Mouse (Mus musculus): Measurements from ENCODE around the gene Hmcn2.

The Hmcn2 gene

DNA sequence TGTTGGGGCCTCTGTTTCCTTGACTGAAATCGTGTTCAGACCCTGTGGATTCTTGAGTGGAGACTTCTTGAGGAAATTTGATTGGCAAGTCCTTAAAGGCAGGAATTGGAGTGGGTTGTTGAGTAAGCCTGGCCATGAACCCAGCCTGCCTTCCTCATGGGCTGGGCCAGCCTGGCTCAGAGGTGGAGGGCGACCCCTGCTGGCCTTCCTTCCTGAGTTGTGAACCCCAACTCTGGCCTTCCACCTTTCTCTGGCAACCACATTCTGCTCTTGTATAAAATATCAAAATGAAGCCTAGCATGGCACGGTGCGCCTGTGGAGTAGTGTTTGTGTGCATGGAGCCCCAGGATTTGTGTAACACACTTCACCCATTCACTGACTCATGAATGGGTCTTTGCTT is 8.5 kb upstream of the Hmcn2 start:
- DNase-seq, result peak; percentile 12 to 79

DNA sequence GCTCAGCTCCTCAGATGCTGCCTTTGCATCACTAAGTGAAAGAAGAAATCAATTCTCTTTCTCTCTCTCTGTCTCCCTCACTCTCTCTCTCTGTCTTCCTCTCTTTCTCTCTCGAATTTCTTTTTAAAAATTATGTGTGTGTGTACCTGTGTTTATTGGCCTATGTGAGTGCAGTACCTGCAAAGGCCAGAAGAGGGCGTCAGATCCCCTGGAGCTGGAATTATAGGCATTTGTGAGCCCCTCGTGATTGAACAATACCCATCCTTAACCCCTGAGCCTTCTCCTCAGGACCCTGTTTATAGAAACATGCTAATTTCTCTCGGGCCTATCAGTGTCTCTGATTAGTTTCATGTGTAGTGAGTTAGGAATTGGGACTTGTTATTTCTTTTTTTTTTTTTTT is 6.0 kb upstream of the Hmcn2 start:
- no peak for DNase-seq

DNA sequence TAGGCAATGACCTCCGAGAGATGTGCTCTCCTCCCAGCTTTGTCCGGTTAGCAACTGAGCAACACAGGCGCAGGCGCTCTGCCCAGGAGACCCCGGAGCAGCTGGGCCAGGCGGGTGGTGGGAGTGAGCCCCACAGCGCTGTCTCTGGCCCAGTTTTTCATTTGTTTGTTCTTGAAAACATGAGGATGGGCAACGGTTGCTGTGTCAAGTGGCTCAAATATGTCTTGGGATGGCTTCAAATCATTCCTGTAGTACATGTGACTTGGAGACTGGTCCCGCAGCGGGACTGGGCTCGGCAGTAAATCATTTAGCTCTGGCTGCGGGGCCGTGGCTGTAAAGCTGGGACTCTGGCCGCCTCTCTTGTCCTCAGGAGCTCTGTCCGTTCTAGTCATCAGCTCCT is 4.7 kb upstream of the Hmcn2 start:
- DNase-seq, result peak in 1 of 2 experiments; percentile 7

DNA sequence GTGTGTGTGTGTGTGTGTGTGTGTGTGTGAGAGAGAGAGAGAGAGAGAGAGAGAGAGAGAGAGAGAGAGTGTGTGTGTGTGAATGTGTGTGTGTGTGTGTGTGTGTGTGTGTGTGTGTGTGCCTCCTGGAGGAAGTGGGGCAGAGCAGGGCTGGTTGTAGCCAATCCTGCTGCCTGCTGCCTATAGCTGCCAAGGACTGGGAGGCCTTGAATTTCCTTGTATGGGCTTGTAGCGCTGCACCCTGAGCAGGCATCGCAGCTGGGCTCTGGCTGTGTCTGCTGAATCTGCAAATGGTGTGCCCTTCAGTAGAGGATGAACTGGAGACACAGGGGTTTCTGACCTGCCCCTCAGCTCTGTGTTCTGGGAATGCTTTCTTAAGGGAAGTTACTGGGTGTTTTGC is 3.9 kb downstream of the Hmcn2 start:
- no peak for DNase-seq

DNA sequence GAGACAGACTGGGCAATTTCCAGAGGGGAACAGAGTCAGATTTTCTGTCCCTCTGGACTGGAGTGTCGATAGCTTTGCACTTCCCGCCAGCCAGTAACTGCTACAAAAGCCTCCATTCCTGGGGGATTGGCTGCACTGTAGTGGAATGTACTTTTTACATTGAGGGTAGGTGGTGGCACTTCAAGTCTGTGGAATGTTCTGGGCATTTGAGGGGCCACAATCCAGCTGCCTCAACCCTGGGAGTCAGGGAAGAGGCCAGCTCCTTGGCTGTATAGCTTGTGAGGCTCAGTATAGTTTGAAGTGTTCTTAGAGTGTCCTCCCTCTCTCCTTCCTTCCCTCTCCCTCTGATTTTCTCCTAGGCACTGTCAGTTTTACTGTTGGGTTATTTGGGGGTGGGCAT is 5.0 kb downstream of the Hmcn2 start:
- no peak for DNase-seq

DNA sequence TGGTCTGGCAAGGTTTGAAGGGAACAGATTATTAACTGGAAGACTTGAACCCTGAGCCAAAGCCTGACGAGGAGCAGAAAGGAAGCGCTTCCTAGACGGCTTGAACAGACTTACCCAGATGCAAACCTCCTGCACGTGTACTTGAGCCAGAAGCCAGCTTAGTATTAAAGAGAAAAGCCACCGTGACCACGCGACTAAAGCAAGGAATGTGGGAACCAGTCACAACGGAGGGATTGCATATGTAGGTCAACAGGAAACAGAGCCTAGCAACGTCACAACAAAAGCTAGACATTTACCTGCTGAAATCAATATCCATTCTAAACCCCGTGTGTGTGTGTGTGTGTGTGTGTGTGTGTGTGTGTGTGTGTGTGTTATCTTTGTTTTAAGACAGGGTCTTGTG is 13.0 kb downstream of the Hmcn2 start:
- no peak for DNase-seq

DNA sequence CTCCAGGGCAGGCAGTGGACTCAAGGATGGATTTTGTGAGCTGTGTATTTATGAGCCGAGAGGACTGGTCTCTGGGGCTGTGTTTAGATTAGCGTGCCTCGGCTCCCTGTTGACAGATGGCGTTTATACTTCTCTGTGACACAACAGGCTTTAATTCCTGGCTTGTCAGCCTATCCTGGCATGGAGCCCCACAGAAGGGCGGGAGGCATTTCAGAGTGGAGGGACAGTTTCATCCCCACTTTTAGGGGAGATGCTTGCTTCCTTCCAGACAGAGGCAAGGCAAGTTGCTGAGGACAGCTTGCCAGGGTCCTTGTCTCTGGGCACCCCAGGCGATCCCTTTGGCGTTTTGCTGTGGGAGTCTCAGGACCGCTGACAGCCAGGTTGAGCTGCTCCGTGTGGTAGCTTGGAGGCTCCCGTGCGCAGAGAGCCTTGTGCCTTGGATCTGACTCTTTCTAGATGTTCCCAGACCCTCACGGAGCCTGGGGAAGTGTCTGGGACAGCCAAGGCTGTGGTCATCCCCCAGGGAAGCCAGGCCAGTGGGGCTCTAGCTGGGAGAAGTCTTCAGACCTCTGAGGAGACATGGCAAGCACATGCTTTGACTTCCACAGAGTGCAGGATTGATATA is 23.6 kb downstream of the Hmcn2 start:
- peak in 1 of 2 experiments; percentile 6 for DNase-seq

DNA sequence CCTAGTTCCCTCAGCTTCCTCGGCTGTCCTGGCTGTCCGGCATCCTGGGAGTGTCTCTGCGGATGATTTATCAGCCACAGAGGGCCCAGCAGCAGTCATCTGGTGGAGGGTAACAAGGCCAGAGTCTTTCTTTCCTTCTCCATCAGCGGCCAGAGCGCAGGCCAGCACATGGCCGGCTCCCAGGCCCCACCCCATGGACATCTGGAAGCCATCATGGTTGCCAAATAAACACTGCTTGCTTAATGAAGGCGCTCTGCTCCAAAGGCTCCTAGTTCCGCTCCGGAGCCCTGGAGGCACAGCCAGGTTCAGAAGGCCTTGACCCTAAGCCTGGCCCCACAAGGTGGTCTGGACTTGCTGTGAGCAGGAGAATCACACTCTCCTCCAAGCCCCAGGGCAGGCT is 25.6 kb downstream of the Hmcn2 start:
- DNase-seq, result peak; percentile 42 to 46

DNA sequence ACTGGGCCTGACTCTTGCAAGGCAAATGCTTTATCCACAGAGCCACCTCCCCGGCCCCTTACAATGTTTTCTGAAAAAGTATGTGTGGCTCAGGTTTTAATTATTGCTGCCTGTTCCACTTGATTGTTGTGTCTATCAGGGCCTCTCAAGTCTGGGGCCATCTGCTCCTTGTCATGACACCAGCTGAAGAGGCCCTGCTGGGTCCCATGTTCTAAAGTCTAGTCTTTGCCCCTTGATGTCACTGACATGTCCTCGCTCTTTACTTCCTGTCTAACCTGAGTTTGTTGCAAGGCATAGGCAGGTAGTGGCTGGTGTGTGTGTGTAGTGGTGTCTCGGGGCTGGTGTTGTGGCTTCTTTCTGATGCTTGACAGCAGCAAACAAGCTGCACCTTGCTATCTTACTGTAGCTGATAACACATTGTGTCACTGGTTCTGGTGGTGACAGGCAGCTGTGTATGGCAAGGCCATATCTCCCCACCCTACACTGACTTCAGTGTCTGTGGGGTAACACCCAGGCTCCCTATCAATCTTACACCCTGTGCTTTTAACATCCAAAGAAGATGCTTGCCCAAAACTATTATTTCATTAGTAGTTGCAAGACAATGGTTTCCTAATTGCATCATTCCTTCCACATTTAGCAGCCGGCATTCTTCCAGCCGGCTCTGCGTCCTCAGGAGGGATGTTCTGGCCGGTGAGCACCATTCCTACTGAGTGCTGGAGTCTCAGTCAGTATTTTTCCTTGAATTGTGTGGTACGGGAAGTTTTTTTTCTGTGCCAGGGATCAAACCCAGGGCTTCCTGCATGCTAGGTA is 27.7 kb downstream of the Hmcn2 start:
- no peak for DNase-seq

DNA sequence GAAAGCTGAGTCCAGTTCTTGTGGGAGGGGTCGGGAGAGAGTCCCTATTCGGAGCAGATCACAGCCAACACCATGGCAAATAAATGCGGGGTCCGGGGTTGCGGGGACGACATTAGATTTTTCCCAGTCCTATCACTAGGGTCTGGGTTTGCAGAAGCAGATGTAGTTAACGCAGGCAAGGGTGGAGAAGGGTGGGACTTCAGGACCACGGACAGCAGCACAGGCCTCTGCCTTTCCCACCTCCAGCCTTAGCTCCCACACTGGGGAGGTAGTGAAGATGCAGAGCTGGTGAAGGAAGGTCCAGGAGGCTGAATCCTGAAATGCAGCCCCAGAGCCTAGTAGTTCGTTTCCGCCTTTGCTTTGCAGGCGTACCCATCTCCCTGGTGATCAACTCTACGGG is 31.9 kb downstream of the Hmcn2 start:
- DNase-seq, result peak; percentile 43 to 80

DNA sequence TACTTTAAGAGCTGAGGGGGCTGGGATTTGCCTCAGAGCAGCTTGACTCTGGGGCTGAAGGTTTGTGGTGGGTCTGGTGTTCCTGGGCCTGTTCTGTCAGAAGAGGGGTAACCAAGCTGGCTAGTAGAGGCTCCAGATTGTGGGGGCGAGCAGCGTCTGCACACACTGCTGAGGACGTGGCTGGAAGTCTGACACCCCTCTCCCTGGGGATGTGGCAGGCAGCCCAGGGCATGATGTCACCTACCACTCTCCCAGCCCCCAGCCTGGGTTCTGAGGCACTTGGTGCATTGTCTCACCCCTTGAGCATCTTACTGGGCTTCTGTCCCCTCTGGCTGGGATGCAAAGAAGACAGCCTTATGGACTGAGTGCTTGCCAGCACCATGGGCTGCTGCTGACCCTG is 34.2 kb downstream of the Hmcn2 start:
- no peak for DNase-seq

DNA sequence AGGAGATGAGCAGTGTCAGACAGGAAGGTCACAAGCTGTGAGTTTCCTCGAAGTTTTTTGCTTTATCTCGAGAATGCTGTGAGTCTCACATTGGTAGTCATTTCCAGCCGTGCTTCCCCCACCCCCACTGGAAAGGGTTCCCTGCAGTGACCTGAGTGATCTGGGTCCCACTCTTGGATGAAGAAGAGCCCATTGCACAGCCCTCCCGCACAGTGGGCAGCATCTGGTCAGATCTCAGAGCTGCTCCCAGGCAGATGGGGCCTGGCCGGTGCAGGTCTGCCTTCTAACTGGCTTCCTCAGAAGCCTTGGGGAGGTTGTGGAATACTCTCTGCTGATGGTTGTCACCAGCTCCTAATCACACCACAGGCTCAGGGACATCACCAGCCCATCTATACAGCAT is 34.6 kb downstream of the Hmcn2 start:
- DNase-seq, result no peak

DNA sequence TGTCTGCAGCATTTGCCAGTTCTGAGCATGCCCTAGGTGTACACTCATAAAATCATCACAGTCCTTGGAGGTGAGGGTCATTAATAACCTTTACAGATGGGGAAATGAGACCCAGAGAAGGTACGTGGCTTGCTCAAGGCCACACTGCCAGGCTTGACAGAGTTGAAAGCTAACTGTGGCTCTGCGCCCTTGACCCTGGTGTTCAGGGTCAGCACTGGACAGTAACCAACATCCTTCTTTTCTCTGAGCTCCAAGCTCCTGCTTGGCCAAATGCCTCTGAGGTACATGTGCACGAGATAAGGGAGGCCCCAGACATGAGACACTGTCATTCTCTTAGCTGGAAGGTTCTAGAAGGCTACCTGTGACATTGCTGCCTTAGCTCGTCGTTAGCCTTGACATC is 42.6 kb downstream of the Hmcn2 start:
- DNase-seq, result no peak

DNA sequence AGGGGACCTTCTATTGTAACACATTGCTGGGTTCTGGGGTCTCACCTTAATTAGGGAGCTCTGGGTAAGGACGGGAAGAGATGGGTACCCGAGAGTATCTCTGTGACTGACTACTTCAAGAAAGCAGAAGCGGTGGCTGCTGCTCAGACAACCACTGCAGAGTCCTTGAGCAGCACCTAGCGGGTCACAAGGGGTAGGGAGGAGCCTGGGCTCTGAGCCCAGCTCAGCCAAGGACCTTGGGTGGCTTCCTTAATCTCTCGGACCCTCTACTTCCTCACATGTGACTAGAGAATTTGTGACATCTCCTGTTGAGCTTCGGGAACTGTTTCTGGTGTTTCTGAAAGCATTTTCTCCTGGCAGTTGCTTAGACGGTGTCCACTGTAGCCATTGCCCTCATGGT is 45.1 kb downstream of the Hmcn2 start:
- DNase-seq, result no peak

DNA sequence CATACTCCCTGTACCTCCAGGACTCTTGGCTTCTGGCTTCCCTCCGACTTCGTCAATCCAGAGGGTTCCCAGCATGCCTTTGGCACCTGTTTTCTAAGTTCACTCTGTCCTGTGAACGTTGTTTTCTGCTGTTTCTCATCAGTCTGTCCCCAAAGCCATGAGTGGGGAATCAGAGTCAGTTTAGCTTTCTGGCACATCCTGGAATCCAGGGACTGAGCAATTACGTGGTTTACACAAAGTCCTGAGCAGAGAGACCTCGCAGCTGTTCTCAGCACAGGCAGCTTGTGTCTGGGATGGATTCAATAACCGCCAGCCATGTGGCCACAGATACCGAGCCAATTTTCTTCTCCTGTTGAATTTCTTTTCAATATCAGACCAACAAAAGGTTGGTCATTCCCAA is 53.0 kb downstream of the Hmcn2 start:
- DNase-seq, result no peak

DNA sequence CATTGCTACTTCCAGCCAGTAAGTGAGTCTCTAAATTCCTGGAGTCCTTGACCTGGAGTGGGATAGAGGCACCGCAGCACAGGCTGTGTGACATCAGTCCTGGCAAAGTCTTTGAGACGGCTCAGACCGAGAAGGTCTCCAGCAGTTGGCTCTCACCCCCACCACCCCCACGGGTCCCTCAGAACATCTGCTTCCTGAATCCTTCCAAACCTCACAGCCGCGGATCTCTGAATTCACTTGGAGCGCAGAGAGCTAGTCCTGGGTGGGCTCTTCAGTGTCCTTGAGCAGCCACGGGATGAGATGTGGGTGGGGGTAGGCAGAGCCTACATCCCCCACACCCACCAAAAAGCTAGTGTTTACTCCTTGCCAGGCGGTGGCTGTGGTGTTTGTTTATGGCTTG is 57.2 kb downstream of the Hmcn2 start:
- DNase-seq, result peak; percentile 8 to 31

DNA sequence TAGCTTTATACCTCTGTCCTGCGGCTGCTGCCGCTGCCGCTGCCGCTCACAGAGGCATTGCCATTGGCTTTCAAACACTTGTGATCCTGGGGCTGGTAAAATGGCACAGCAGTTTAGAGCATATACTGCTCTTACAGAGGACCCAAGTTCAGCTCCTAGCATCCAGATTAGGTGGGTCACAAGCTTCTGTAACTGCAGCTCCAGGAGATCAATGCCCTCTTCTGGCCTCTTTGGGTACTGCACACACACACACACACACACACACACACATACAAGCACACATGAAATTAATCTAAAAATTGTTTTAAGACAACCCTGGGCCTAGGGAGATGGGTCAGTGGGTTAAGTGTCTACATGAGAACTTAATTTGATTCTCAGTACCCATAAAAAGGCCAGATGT is 58.0 kb downstream of the Hmcn2 start:
- DNase-seq, result no peak

DNA sequence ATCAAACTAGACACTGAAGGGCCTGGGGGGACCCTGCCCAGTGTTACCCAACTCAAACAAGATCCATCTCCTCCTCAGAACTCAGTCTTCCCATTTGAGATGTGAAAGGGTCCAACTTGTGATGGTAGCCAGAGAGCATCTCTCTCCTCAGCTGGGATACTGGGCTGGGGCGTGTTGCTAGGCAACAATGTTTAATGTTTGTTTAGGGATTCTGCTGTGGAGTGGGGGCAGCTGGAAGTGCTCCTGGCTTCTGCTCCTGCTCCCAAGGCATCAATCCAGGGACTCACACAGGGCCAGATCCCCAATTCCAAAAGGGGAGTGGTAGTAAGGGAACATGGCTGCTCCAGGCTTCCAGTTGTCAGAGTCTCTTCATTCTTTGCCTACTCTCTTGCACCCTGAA is 60.2 kb downstream of the Hmcn2 start:
- DNase-seq, result no peak

DNA sequence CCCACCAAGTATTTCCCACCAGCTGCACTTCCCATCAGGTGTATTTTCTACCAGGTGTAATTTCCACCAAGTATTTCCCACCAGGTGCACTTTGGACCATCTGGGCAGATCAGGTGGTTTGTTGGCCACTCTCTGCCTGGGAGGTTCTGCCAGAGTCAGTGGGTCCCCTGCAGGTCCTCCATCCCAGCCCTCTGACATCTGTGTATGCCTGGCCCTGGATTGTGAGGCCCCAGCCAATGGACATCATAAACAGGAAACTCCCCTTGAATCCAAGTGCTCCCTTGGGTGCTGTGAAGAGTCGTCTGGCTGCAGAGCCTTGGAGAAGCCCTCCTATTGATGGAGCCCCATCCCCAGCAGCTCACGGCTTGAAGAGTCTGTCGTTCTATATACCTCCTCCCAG is 61.8 kb downstream of the Hmcn2 start:
- DNase-seq, result no peak

DNA sequence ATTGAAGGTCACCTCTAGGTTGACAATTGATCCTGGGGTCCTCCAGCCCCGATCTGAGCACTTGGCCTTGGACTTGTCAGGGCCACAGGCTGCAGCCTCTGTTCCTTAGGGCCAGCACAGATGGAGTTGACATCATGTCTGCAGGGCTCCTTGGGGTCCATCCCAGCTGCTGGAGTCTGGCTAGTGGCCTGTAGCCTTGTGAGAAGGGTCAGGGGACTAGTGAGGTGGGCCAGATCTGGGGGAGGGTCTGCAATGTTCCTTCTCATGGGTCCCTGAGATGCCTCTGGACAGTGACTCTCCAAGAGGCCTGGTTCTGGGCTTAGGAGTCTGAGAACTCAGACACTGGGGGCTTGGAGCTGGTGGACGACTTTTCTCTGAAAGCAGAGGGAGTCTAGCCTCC is 63.3 kb downstream of the Hmcn2 start:
- DNase-seq, result no peak

DNA sequence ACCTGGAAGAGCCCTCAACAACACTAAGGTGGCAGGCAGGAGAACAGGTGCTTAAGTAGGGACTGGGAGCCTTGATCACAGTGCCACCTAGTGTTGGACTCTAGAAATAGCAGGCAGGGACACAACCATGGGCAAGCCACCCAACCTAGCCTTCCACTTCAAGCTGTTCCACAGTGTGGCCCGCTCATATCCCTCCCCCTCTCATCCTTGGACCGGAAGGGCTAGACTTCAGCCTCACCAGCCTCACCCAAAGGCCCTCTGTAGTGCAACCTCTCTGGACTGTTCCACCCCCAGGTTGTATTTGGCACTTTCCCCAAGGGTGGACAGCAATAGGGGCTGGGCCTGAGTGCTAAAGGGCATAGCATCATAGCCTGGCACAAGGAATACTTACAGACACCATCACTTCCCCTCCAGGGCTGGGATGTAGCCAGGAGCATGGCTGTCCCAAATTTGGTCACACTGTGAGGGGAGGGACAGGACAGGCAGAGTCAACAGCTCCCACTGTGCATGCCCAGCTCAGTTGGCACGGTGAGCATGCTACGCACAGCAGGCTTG is 67.2 kb downstream of the Hmcn2 start:
- peak; percentile 41 to 68 for DNase-seq

DNA sequence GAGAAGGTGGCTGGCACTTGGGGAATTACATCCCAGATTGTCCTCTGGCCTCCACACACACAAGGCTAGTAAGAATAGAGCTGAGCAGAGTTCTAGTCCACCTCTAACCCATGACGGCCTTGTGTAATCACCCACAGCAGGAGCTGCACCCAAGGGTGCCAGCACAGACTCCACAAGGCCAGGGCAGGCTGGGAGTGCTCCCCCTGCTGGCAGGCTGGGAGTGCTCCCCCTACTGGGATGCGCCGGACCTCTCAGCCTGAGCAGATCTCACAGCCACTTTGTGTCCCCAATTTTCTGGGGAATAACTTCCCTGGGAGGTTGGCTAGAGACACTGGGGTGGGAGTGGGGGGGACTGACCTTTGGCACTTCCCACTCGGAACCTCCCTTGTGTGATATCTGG is 68.7 kb downstream of the Hmcn2 start:
- DNase-seq, result peak; percentile 42 to 82

DNA sequence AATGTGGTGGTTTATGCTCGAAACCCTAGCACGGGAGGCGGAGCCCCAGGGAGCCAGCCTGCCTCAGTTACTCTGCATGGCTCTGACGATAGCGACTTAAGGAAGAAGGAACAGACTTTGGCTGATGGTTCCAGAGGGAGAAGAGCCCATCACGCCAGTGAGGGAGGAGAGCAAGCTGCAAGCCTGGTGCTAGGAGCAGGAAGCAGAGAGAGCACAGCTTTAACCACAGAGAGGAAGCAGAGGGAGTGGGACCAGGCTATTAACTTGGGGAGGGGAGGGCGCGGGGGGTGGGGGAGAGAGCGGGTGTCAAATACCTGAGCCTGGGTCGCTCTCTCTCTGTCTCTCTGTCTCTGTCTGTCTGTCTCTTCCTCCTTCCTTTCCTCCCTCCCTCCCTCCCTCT is 102.8 kb downstream of the Hmcn2 start:
- no peak for DNase-seq

DNA sequence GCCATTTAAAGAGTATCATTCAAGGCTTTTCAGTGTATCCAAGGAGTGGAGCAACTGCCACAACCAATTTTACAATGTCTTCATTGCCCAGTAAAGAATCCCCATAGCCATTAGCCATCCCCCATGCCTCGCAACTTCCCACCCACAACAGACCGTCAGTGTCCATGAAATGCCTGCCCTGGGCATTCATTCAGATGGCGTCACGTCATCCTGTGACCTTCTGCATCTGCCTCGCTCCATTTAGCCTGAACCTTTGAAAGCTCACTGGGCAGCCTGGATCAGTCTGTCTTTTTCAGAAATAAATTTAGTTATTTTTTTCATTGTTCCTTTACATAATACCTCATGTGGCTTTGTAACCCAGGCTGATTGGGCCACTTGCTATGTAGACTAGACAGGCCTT is 103.8 kb downstream of the Hmcn2 start:
- no peak for DNase-seq

DNA sequence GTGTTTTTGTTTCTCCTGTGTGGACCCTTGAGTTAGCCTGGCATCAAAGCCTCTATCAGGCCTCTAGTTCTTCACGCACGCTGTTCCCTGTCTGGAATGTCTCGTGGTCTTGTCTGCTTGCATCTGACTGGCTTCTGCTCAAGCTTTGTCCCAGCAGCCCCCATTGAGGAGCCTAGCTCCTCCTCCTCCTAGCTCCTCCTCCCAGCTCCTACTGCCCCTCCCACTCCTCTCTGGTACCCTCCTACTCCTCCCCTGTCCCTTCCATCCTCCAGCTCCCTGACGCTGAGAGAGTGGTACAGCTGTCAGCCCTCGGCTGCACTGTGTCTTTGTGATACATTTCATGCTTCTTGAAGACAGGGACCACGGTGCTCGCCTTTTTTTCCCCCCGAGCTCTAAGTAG is 104.4 kb downstream of the Hmcn2 start:
- no peak for DNase-seq
